Mouse (Mus musculus) urinary bladder, adult 2 months (tissue): ENCODE data around the gene Ndfip2. TPM values are rescaled to one million over a fixed set of nuclear protein-coding genes. Genes with fewer than 3 reads are reported as not detected.

ENCODE experiments used
- DNase-seq: peaks from one replicate; pipeline ENCODE4 v3.0.0; 2022; ENCODE audit warnings: low spot score
- polyA plus RNA-seq: library from polyadenylated mRNA; depleted of rRNA; stranded (reverse); fragments of >200 nt; gene quantifications from 2 replicates; pipeline ENCODE4 v1.2.3, GENCODE M21; 2012; rRNA removed

Ndfip2 gene
- polyA plus RNA-seq, result 33.3 and 46.1 TPM in 2 replicates

DNA sequence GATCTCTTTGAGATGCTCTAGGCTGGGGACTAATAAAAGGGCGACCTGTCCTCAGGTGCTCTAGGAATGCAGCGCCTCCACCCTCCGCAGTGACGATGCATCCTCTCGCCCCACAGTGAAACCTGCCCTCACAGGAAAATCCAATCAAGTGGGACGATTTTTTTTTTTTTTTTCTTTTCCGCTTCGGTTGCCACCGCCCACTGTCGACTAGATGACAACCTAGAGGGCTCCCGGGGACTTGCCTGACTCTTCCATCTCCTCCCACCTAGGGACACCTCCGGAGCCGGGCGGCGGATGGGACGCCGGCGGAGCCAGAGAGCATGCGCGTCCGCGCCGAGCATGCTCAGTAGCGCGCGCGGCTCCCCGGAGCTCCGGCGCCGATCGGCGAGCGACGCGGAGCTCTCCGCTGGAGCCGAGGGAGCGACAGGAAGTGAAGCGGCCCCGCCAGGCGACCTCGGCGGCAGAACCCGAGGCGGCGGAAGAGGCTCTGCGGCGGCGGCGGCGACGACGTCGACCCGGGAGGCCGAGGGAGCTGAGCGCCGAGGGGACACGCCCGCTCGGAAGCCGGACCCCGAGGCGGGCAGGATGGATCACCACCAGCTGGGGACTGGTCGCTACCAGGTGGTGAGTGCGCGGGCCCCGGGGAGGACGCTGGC, at the start of gene Ndfip2:
TSS of gene Ndfip2 (plus strand) at position 195 of the 656 bp plus-strand sequence.
- DNase-seq, result peak; percentile 79

- DNase-seq, result no peak
Measured at GRCm38 (mm10) chr14:105219525-105220376, 38.6 kb upstream of the Ndfip2 start.

- no peak for DNase-seq
Measured at GRCm38 (mm10) chr14:105222240-105222639, 36.1 kb upstream of the Ndfip2 start.

DNA sequence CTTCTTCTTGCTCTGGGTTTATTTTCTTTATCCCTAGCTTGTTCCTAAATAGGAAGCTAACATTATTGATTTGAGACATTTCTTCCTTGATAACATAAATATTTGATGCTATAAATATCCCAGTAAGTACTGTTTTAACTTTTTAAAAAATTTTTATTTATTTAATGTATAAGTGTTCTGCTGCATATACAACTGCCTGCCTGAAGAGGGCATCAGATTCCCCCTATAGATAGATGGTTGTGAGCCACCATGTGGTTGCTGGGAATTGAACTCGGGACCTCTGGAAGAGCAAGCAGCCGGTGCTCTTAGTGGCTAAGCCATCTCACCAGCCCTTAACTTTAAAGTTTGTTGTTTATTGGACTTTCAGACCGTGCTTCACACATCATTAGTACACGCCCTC, 32.6 kb upstream of the Ndfip2 start:
- DNase-seq, result no peak

DNA sequence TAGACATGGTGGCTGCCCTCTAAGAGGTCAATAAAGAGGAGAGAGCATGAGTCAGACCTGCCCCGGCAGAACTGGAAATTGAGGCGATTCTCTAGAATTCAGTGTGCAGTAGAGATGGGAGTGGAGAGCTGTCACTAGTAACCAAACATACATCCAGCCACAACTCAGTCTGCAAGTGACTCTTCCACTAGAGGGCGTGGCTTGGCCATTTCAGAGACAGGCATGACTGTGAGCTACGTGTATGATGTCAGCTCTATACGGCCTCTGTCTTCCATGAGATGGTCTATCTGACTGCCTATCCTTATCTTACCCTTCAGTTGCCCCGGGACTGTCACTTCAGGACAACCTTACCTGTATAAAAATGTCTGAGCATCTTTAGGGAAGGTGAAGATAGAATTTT, 26.0 kb upstream of the Ndfip2 start:
- no peak for DNase-seq

GRCm38 (mm10) chr14:105236596-105236995, 21.8 kb upstream of the Ndfip2 start:
- DNase-seq, result no peak

GRCm38 (mm10) chr14:105237736-105238135, 20.6 kb upstream of the Ndfip2 start:
- no peak for DNase-seq

DNA sequence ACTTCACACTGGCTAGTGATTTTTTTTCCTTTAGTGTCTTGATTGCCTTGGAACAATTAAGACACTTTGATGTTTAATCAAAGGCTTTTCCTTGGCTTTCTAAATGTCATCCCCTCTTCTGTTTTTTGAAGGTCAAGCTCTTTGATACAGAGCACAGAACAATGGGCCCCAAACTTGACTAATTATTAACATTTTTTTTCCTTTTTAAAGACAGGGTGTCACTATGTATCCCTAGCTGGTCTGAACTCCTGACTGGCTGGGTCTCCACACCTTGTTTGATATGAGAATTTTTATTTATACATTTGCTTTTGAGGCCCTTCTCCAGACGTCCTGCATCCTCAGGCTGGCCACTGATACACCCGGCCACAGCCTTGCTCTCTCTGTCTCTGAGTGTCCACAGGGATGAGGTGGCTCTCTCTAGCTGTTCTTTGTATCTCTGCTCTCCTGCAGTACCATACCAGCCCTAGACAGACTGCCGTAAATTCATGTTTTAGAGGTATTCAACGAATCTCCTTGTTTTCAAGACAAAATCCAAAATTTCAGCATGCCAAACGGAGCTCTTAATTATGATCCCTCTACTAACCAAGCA, 19.8 kb upstream of the Ndfip2 start:
- no peak for DNase-seq

DNA sequence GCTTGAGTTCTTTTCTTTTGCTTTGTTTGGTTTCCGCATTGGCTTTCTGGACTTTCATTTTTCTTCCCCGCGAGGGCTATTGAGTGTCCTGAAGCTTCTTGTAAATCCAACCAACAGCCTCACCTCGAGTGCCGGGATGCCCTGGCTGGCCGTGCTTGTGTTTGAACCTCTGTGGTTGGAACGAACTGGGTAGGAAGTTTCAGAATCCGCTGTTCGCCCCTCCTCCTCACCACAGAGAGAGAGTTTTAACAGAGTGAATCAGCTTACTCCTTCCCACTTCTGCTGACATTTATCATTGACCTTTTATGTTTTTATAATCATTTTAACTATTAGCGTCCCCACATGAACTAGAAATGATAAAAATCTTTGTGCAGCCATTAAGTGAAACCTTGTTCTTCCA, 18.3 kb upstream of the Ndfip2 start:
- DNase-seq, result no peak

- DNase-seq, result no peak
Measured at GRCm38 (mm10) chr14:105243805-105244443, 14.4 kb upstream of the Ndfip2 start.

- no peak for DNase-seq
Measured at GRCm38 (mm10) chr14:105251038-105251437, 7.3 kb upstream of the Ndfip2 start.

DNA sequence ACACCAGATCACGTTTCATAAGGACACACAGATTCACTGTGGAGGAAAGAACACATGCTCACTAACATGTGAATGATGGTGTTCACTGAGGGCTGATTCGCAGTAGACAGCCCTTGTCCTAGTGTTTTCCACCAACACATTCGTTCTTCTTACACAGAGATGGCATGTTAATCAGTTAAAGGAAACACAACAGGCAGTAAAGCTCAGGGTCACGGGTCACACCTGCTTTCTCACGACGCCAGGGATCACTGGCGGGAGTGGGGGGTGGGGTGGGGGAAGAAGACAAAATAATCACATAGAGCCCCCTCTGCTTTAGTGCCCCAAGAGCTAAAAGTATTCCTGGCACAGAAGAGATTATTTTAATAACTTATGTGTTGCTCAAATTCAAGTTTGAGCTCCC, 5.1 kb upstream of the Ndfip2 start:
- no peak for DNase-seq

- no peak for DNase-seq
Measured at GRCm38 (mm10) chr14:105254401-105254800, 4.0 kb upstream of the Ndfip2 start.

- DNase-seq, result no peak
Measured at GRCm38 (mm10) chr14:105255620-105256019, 2.8 kb upstream of the Ndfip2 start.

- peak; percentile 40 for DNase-seq
Measured at GRCm38 (mm10) chr14:105259035-105259880, 885 bp downstream of the Ndfip2 start.

DNA sequence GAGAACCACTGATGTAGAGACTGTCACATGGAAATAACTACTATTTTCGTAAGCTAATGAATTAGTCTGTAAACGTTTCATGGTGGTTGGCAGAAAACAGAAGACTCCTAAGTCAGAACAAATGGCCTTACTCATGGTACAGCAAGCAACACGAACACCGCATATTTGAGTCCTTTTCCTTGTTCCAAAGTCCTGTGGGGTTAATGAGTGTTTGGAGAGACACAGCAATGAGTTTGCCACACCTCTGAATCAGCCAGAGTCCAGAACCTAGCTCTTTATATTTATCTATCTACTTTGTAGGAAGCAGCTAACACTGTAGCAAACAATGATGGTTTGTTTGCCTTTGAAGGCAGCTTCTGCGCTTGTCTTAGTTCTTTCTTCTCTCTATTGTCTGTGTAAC, 4.5 kb downstream of the Ndfip2 start:
- DNase-seq, result no peak

DNA sequence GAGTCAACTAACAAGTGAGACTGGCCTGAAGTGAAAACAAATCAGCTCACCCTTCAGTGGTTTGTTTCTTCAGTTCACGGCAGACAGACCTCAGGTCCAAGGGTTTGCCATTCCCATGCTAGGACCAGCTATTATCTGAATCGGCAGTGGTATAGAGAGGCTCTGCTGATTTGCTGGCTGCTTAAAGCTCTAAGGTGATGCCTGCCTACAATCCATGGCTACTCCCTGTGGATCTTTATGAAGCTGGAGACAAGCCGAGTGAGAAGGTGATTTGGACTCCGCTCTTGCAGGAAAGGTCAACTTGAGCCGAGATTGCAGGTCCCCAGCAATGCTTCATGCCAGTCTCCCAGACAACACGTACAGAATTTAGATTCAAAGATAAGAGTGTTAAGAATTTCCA, 8.7 kb downstream of the Ndfip2 start:
- DNase-seq, result no peak

DNA sequence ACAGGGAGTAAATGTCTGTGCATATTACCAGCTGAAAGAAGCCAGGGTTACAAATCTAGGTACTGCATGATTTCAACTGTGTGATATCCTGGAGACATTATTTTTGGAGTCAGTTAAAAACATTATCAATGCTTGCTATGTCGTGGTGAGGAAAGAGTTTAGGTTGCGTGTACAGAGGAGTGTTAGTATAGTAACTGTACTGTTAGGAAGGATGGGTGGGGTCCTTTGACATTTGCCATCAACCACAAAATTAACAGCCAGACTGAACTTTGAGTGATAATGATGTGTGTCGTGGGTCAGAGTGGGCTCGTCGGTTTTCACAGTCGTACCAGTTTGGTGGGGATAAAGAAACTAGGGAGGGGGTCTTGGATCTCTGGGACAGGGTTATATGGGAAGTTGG, 13.7 kb downstream of the Ndfip2 start:
- DNase-seq, result no peak

DNA sequence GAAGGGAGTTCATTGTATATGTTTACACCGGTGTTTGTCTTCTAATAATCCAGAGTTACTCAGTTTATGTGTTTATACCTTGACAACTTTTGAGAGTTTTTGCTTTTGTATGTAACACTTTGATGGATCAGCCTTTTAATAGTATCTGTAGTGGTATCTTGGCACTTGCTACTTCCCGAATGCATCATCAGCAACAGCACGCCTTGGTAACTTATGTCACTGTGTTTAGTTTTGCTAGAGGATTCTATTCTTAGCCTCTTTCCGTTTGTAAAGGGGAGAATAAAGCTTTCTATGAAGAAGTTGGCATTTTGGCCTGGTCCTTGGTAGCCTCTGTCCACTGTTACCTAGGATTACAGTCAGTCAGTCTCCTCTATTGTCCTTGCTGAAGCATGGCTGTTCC, 14.2 kb downstream of the Ndfip2 start:
- DNase-seq, result no peak

DNA sequence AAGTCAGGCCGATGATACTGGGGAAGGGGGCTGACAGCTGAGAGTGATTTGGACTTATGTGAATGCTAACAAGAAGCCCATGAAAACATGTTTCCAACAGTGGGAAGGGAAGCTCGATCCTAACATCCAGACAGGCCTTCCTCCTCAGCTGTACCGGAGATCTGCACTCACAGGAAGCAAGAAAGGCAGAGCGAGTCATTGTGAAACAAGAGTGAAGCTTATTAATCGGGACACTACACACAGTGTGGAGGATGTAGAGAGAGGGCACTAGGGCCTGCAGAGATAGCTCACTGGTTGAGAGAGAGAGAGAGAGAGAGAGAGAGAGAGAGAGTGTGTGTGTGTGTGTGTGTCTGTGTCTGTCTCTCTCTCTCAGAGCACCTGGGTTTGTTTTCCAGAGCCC, 16.8 kb downstream of the Ndfip2 start:
- no peak for DNase-seq

DNA sequence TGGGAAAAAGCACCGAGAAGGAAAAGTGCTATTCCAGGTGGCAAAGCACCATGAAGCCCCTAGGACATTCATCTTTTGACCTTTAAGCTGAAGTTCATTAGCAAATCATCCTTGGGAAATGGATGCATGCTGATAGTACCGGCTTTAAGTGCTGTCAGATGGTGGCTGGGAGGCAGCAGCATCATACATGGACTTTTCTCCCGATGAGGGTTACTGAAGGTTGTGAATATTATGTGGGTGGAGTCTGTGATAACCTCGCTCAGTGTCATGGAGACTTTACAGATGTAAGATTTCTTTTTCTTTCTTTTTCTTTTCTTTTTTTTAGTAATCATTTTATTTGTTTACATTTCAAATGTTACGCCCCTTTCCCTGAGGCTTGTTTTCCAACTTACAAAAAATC, 18.9 kb downstream of the Ndfip2 start:
- DNase-seq, result no peak
